Mouse (Mus musculus) MEL-GATA-1-ER (cell line): ENCODE data around the gene Thsd1.
"Not testable (repeated sequence)": the region's sequence is repeated elsewhere in the genome, so short reads cannot be mapped to it uniquely, and the experiment has no call there.

Source experiments
- DNase-seq: peaks from one replicate; pipeline ENCODE4 v3.0.0-alpha.2; 2012; ENCODE audit warnings: low read depth; ENCODE audit errors: extremely low read depth

Thsd1 gene

DNA sequence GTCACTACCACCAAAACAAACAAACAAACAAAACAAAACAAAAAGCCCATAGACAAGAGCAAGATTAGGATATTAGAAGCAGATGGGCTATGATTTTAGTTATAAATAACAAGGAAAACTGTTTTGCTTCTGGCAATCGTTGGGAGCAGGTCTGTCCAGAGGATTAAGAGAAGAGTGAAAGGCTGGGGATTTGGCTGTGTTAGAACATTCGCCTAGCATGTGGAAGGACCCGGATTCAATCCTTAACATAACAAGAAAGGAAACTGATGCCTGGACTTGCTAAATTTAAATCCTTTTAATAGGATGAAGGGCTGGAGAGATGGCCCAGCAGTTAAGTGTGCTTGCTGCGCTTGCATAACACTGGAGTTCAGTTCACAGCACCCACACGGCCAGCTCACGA lies 37.2 kb downstream of the Thsd1 start:
- no peak for DNase-seq

DNA sequence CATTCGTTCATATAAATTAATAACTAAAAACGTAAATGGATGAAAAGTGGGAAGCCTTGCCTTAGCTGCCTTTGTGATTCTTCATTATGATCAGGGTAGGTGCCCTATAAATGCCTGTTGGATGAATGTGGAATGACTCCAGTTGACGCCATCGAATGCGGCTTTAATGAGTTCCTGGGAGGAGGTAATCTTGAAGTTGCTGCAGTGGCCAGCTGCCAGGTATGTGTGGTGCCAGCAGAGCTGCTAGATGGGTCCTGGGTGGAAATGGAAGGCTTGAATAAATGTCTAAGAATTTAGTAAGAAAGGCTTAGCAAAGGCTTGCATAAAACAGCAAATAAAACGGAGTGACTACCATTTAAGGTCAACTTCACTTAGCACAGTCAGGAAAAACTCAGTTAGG lies 37.7 kb downstream of the Thsd1 start:
- DNase-seq: no peak

DNA sequence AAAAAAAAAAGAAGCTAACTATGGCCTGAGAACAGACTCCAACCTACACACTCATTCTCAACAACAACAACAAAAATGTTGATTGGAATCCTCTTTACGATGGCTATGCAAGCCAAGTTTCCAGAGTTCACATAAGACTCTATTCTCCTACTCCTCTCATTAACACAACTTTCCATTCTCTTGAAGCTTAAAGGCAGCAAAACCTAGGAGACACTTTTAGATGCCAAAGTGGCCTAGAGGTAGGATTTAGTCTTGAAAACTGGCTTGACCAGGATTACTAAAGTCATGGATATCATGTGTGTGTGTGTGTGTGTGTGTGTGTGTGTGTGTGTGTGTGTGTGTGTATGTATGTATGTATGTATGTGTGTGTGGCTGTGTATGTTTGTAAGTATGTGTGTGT lies 38.1 kb downstream of the Thsd1 start:
- no peak for DNase-seq

DNA sequence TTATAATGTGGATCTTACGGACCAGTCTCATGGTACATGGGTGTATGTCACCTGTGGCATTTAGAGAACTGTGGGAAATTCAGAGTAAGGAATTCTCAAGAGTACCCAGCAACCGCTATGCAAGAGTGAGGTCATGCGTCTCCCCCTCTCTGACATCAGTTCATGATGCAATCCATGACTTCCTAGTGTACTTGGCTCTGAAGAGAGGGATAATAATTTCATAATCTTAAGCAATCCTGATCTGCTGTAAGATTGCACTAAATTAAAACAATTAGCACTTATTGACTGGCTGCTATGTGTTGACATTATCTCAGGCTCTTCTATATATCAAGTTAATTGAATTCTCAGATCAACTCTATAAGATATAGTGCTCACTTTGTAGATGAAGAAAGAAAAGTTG lies 39.7 kb downstream of the Thsd1 start:
- DNase-seq: no peak

DNA sequence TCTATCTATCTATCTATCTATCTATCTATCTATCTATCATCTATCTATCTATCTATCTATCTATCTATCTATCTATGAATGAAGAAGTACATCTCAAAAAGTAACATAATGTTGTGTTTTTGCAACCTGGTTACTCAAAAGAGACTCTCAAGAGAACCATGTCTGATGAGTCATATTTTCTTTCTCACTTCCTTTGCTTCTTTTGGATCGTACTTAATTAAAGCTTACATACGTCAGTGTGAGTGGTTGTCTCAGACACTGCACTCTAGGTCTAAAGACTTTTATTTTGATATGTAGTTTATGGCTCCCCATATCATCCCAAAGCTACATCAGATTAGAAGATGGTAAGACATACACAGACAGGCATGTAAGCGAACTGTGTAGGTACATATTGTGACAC lies 46.0 kb downstream of the Thsd1 start:
- DNase-seq: no peak

DNA sequence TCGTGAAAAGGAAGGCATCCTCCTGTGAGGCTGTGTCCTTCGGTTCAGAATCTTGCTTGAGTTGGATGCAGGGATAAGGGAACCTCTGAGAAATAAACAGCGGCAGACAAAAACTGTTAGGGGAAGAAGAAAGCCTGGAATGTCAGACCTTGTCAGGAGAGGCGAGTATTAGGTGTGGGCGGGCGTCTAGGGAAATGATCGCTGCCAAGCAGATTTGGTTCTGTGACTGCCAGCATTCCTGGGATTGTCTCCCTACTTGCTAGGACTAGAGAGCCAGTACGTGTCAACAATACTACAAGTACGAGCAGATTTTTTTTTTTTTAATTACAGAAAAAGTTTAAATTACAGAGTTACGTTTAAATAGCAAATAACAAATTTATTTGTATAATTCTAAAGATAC lies 47.5 kb downstream of the Thsd1 start:
- no peak for DNase-seq

DNA sequence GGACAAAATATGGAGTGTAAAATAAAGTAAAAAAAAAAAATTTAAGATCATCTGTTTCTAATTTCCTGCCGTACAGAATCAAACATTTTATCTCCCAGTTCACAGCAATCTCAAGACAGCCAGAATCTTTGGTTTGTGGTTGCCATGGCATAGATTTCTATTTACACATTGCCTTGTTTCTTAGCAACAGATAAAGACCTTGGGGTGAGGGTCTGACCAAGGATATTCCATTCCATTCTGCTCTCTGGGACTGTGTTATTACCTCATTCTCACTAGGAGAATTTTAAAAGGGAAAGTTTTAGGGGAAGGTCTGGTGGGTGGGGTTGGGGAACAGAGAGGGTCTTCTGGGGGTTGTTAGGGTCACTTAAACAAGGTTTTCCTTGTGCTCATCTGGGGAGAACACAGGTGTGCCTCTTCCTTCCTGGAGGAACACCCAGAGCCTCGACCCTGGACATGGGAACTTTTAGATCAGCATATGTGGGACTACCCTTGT lies 55.9 kb downstream of the Thsd1 start, which contains the start of gene Tpte:
Gene Tpte, plus strand, starts transcription at position 443 of the 493 bp plus-strand sequence.
- DNase-seq: no peak

DNA sequence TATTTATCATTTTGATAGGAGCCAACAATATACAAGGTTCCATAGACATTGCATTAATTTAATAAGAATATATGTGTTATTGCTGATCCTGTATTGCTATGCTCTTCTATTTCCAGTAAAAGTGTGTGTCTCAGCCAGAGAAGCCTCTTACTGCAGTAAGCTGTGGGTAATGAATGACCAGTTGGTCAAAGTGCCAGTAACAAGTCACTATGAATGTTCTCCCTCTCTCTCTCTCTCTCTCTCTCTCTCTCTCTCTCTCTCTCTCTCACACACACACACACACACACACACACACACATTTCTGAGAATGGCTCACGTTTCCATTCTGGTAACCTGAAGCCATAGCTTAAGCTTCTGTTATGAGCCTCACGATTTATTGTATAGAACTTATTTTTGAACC lies 75.2 kb downstream of the Thsd1 start:
- DNase-seq: no peak

DNA sequence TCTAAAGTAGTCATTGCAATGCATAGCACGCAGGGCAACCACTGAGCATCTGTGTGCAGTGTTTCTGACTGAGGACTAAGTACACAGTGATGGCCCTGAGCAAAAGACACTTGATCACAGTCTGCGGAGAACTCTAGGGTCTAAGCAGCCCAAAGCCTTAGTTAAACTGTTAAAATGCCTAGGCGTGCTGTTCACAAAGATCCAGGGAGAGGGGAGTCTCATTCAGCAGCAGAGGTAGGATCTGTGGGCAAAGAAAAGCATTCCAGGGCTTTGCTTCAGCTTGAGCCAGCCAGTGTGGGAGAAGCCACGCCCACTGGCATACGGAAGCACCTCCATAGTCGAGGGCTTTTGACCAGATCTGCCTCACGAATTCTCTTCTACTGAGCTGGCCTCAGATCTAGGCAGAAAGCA lies 75.8 kb downstream of the Thsd1 start:
- no peak for DNase-seq

DNA sequence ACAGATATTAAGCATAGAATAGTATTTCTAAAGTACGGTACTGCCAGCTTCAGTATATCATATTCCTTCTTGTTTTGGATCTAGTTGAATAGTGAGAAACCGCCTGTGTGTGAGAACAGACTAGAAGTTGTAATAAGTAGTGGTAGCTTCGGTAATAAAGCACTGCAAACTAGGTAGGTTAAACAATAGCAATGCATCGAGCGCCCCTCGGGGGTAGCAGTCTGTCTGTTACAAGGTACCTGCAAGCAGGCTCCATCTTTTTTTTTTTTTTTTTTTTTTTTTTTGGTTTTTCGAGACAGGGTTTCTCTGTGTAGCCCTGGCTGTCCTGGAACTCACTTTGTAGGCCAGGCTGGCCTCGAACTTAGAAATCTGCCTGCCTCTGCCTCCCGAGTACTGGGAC lies 76.9 kb downstream of the Thsd1 start:
- not testable (repeated sequence) for DNase-seq

DNA sequence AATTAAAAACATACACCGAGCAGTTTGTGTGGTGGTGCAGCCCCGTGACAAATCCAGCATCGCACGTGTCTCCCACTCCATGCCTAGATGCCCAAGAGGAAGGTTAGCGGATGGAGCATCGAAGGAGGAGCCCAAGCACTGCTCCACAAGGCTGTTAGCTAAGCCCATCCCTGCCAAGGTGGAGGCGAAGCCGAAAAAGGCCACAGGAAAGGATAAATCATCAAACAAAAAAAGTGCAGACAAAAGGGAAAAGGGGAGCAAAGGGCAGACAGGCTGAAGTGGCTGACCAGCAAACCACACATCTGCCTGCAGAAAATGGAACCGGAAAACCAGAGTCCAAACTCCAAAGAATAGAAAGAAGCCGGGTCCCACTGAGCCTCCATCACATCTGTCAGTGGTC lies 79.9 kb downstream of the Thsd1 start:
- no peak for DNase-seq
